Mouse (Mus musculus) cerebellum, postnatal 10 days (tissue): Measurements from ENCODE around the gene Itpka.
"Not testable (repeated sequence)": the region's sequence is repeated elsewhere in the genome, so short reads cannot be mapped to it uniquely, and the experiment has no call there.

Experiments
- DNase-seq, 2 experiments: peaks; one replicate each; pipeline ENCODE4 v3.0.0; 2021; ENCODE audit warnings: mixed read lengths in 2 of 2

Gene Itpka

DNA sequence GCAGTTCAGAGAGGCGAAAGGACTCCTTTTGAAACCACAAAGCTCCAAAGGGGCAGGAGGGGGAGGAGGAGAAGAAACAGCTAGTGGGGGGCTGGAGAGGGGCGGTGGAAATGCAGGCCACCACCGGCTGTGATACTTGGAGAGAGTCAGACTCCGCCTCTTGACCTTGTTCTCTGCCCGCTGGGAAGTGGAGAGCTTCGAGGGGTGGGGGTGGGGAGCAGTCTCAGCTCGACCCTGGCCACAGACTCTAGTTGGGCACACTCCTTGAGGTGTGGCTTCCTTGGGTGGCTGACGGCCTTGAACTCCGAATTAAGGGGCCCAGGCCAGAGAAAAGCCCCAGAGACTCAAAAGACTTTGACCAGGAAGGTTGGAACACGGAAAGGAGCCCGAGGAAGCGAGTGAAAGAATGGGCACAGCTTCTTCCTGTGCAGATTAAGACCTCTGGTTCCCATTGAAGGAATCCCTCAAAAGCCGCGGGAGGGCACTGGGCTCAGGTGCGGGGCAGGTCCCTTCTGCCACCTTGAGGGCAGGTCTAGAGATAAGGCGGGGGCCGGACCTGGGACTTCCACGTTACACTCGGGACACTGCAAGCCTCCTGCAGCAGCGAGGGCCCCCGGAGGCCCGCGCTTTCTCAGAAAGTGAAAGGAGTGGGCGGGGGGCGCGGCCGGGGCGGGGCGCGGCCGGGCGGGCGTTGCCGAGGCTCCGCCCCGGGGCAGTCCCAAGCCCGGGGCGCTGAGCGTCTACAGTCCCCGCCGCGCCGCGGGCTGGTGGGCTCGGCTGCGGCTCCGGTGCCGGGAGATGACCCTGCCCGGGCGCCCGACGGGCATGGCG lies at the start of gene Itpka:
Itpka (plus strand) TSS at position 757 of the 831 bp plus-strand sequence.
- peak; percentile 39 to 59 for DNase-seq

DNA sequence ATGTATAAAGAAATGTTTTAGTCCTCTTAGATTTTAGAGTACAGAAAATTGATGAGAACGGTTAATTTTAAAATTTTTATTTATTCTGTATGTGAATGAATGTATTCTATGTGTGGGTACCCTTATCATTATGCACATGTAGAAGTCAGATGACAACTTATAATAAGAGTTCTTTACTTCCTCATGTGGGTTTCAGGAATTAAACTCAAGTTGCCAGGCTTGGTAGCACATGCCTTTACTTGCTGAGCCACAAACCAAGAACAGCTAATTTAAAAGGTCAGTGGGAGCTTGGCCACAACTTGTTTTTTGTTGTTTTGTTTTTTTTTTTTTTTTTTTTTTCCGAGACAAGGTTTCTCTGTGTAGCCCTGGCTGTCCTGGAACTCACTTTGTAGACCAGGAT lies 47.3 kb upstream of the Itpka start:
- DNase-seq = no peak

DNA sequence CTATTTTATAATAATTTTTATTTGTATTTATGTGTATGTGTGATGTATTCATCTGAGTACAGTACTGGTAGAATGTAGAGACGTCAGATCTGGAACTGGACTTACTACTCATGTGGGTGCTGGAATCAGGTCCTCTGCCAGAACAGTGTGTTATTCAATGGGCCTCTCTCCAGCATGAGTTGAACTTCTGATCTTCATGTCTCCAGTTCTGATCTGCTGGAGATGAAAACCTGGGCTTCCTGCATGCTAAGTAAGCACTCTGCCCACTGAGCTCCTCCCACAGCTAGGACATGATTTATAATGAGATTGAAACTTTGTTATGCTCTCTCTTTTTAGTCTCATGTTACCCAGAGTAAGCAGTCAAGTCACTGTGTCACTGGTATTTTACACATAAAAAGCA lies 46.0 kb upstream of the Itpka start:
- DNase-seq = no peak

DNA sequence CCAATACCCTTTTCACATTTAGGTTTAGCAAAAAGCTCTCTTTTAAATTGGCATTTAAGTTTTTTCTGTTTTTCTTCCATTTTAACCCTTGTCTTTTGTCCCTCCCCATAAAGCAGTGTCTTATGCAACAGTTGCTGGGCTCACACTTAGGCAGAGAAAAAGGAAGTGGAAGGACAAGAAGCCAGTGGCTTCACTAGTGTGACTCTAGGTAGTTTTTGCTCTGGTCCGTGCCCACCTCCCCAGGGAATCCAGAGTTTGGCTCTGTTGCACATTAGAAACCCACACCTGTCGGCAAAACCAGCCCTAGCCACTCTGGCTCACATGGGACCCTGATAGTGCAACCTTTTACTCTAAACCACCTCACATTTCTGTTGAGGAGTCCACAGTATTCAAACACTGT lies 43.7 kb upstream of the Itpka start:
- DNase-seq = peak in 1 of 2 experiments; percentile 6

DNA sequence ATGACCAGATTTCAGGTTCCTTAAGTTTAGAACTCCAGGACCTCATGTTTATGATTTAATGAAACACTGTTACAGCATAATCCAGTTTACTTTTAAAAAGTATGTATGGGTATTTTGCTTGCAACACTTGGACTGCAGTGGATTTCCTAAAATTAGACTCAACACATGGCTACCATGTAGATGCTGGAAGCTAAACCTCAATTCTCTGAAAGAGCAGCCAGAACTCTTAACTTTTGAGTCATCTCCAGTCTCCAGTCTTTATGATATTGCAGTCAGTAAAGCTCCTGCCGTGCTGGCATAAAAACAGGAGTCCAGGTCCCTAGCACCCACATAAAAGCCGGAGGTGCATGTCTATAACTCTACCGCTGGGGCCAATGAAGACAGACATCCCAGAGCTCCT lies 42.2 kb upstream of the Itpka start:
- DNase-seq = no peak

DNA sequence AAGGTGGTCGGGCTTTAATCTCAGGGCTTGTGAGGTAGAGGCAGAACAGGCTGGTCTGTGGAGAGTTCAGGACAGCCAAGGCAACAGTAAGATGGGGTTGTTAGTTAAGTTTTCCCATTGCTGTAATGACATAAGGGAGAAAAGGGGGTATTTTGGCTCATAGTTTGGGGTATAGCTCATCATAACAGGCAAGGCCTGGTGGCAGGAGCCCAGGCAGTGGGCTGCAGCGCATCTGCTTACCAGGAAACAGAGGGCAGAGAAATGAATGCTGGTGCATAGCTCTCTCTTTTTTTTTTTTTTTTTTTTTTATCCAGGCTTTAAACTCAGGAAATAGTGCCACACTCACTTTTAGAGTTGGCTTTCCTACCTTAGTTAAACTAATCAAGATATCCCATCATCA lies 39.0 kb upstream of the Itpka start:
- DNase-seq = no peak

DNA sequence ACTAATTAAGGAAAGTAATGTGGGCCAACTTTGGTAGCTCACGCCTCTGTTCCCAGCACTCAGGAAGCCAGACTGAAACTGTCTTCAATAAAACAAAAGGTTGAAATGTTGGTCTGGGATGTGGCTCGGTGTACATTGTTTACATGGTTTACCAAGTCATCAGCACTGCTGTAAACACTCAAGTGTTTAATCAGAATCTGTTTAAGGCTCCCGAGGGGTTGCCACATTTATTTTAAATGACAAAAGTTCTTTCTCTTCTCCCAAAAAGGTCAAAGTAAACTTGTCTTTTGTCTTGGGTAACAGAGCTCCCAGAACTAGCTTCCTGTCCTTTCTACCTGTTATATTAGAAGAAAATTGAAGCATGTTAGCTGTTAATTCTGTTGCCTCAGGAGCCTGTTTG lies 34.5 kb upstream of the Itpka start:
- DNase-seq = no peak

DNA sequence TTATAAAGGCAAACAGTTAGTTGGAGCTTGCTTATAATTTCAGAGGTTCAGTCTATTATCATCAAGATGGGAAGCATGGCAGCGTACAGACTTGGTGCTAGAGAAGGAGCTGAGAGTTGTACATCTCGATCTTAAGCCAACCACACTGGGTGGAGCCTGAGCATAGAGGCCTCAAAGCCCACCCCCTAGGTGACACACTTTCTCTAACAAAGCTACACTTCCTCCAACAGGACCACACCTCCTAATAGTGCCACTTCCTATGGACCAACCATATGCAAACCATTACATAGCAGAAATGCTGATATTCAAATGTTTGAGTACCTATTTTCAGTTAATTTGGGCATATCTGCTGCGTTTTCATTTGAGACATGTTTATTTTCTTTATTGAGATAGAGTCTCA lies 32.1 kb upstream of the Itpka start:
- no peak for DNase-seq

DNA sequence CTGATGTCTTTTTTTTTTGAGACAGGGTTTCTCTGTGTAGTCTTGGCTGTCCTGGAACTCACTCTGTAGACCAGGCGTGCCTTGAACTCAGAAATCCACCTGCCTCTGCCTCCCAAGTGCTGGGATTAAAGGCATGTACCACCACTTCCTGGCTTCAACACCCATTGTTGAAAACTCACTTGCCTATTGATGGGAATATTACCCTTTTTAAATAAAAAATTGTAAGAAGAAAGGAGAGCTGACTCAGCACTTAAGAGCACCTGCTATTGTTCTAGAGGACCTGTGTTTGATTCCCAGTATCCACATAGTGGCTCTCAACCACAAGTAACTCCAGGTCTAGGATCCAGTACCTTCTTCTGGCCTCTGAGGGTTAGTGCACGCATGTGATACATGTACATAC lies 26.3 kb upstream of the Itpka start:
- DNase-seq = not testable (repeated sequence)

DNA sequence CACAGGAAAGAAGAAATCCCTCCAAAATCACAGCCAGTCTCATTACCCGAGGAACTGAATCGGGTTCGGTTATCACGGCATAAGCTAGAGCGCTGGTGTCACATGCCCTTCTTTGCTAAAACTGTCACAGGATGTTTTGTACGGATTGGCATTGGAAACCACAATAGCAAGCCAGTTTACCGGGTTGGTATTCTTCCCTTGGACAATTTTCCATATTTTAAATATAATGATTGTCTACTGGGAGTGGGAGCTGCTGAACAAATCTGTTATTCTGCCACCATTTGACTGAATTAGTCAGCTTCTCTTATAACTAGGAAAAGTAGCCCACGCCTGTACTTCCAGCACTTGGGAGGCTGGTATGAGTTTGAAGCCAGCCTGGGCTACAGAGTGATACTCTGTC lies 21.1 kb upstream of the Itpka start:
- DNase-seq = no peak

DNA sequence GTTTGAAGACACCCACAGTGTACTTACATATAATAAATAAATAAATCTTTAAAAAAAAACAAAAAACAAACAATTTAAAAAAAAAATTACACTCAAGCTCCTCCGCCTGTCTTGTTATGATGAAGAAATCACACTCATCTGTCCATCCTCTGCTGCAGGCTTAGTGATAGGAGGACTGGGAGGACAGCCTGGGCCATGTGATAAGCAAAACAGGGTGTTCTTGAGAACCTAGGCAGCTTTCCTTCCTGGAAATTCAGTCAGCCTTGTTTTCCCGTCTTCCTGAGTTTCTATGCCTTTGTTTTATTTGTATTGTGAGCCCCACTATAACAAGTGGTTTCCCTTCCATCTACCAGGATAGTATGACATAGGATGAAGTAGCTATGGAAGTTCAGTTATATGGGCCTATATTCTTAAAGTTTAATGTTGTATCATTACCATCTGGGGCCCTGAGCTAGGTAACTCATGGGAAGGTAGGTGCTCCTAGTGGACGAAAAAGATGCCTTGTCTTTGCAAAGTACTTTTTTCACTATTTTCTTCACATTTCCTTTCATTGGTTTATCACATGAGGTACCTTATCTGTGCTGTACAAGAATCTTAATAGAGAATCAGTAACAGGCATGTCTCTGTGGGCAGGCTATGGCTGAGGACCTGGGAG lies 14.2 kb upstream of the Itpka start:
- no peak for DNase-seq

DNA sequence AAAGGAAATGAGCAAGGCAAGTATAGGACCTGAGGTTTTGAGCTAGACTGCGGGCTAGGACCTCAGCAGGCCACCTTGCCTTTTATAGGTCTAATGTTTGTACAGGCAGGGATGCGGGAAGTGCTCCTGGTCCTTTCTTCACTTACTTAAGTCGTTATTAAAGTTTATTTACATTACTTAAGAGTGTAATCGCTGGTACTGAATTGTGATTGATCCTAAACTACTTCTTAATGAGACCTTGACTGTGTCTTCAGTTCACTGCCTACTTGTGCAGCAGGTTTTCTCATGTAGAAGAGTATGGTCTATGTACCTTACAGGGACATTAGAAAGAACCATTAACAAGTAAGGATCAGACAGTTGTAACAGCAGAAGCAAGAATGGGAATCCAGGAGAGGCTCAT lies 11.4 kb upstream of the Itpka start:
- no peak for DNase-seq

DNA sequence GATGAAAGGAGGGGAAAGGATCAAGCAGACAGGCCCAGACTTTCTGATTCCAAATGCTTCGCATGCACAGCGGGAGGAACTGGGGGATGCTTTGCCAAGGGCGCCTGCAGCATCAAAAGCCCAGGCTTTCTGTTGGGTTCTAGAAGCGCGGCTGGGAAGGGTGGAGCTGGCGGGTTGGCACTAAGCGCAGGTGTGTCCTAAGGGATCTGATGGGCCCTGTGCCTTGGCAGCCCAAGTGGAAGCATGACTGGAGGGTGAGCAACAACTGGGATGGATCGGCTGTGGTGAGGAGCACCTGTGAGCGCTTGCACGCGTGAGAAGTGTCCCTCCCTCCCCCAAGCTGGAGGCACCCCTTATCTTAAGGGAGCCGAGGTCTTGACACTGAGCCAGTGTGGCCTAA lies 5.0 kb upstream of the Itpka start:
- DNase-seq = peak; percentile 28 to 44

DNA sequence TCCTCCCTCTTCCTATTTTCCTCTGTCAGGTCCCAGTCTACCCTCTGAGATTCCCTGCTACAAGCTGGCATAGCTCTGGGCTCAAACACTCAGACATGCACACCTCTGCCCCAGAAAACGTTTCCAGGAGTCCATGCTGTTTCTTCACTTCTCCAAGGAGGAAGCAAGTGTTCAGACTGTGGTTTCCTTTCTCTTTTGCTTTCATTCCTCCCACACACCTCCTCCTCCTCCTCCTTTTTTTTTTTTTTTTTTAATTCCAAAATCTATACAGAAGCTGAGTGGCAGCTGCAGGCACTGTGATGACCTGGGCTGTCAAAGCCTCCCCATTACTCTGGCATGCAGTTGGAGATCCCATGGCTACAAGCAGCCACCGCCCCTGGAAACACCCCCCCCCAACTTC lies 1.6 kb upstream of the Itpka start:
- no peak for DNase-seq

DNA sequence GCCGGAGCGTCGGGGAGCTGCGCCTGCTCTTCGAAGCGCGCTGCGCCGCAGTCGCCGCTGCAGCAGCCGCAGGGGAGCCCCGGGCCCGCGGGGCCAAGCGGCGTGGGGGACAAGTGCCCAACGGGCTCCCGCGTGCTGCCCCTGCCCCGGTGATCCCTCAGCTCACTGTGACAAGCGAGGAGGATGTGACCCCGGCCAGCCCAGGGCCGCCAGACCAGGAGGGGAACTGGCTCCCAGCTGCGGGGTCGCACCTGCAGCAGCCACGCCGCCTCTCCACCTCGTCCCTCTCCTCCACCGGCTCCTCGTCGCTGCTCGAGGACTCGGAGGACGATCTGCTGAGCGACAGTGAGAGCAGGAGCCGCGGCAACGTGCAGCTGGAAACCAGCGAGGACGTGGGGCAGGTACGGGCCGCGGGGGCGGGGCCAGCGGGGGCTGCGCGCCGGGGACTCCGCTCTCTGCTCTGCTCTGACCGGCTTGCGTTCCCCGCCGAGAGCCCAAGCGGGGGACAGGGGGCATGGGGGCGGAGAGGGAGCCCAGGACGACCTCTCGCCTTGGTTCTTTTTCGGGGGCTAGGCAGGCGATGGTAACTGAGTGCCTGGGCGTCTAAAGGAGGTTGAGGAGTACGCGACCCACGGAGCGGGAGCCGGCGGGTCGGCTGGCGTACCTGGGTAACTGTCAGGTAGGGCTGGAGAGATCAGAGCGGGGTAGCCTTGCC lies 481 bp downstream of the Itpka start:
- DNase-seq = peak; percentile 32 to 36

DNA sequence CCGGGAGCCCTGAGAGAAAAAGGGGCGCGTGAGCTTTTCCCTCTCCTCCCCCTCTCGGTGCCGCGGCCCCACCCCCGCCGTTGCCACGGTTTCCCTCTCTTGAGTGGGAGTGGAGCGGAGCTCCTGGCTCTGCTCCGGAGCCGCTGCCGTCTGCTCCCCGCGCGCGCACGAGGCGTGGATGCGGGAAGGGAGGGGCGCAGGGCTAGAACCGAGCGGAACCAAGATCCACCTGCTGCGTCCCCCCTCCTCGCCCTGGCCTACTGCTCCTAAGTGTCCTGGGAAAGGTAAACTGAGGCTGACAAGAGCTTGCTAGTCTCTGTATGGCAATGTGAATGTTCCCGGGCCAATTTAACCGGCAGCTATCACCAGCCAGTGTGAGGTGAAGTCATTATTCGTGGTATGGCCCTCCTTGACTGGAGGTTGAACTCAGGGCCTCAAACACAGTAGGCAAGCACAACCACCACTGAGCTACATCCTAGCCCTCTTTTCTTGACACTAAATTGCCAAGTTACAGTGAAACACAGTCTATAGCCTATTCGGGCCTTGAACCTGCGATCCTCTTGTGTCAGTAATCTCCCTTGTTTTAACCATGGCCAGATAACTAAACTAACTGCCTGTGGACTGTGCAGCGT lies 1.2 kb downstream of the Itpka start:
- peak; percentile 29 to 31 for DNase-seq

DNA sequence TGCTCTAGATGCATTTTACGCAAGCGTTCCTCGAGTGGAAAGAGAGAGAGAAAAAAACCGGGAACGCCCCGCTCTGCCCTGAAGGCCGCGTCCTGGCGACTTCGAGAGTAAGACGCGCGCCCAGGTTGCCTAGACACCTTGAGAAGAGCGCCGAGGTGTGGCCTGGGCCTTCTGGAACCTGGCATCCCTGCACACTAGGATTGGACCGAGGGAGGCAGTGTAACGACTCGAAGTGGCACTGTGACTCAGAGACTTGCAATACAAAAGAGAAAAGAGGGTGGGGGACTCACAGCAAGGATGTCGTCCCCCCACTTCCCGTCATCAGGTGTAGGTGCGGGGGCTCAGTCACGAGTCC lies 1.6 kb downstream of the Itpka start:
- peak in 1 of 2 experiments; percentile 18 for DNase-seq

DNA sequence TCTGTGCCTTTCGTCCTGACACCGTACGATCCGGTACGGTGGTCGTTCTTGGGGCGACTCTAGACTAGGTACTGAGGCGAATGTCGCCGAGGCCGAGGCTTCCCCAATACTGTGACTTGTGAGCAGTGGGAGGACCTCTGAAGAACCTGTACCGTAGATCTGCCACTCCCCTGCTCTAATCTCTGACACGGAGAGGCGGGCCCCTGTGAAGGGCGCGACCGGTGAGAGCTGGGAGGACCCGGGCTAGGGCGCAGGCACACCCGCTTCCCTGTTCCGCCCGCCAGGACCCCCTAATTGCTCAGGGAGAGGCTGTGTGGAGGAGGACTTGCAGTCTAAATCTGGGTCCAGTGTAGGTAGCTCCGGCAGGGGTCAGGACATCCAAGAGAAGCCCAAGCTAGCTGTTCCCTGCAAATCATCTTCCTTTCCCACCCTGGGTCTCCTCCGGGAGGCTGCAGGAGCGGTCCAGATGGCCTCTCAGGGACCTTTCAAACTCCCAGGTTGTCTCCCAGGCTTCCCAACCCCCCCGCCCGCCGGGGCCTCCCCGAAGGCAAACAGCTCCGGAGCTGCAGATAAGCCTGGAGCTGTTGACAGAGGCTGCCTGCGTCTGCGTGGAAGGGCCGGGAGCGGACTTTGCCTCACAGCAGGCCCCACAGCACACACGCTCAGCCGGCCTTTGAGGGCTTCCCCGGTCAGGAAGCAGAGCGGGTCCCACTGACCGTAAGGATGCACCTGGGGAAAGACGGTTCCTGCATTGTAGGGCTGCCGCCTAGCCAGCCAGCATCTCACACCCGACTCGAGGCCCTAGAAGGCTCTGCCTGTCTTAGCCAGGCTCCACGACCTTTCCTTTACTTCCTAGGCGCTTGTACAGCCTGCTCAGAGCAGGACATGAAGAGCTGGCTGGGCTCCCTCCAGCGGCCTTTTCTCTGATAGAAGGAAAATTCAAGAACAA lies 2.3 kb downstream of the Itpka start:
- DNase-seq = peak; percentile 17 to 25

DNA sequence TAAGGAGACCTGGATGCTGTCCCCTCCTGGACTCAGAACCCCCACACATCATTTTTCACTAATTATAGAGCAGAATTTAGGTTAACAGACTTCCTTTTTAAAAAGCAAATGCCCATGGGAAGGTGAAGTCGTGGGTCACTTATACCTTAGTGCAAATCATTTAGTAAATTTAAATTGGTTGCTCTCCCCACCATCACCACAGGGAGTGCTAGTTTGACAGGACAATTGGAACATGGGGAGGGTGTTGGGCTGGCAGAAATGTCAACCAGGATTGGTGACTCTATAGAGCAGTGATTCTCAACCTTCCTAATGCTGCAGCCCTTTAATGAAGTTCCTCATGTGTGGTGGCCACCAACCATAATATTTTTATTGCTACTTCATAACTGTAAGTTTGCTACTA lies 3.1 kb downstream of the Itpka start:
- peak; percentile 38 to 52 for DNase-seq

DNA sequence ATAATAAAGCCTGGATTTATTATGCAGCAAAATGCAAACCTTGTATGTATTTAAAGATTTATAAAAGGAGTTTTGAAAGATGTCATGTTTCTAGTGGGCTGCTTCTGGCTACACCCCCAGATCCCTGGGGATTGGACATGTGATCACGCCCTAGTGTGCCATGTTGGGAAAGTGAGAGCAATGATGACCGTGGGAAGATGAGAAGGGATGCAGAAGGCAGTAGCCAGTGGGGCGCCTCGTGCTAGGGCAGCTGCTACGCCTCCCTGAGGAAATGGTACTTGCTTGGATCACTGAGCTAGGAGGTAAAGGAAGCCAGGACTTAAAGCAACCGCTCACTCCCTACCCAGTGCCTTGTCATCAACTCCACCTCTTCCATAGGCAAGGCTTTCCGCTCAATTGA lies 5.4 kb downstream of the Itpka start:
- no peak for DNase-seq

DNA sequence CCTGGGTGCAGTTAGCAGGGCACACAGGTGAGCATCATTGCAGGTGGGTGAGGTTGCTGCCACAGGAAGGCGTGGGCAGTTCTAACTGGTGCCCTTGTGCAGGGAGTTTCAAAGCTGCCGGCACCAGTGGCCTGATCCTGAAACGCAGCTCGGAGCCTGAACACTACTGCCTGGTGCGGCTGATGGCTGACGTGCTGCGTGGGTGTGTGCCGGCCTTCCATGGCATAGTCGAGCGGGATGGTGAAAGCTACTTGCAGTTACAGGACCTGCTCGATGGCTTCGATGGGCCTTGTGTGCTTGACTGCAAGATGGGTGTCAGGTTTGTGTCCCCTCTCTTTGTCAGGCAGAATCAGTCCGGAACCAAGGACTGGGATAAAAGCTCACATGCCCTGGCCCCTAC lies 7.1 kb downstream of the Itpka start:
- no peak for DNase-seq

DNA sequence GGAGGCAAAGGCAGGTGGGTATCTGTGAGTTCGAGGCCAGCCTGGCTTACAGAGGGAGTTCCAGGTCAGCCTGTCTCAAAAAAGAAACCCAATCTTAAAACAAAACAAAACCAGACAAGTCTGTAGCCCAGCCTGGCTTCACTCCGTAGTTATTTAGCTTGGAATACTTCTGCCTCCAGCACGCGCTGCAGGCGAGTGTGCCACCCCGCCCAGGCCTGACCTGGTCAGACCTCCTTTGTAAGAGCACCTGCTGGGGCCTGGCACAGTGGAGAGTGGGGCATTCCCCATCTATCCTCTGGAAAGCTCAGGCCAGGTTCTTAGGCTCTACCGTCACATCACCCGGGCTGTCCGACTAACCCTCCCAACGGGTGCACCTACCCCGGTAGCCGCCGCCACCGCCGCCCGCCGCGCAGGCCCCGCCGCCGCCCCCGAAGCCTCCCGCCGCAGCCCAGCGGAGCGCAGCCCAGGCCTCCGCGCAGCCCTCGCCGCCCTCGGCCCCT lies 15.5 kb downstream of the Itpka start:
- DNase-seq = peak; percentile 14 to 34
